Mouse (Mus musculus) heart, embryonic 11.5 days (tissue): Measurements from ENCODE around the gene Ehd1. TPM values are rescaled to one million over a fixed set of nuclear protein-coding genes. Genes with fewer than 3 reads are reported as not detected.

Experiments used
- ATAC-seq: fragments of 200-750 bp; cut with Nextera tagmentation; replicated peaks from 2 replicates; pipeline ENCODE4 v1.8.0; 2017; ENCODE audit warnings: moderate library complexity; ENCODE audit not compliant: insufficient number of reproducible peaks, low FRiP score, low TSS enrichment
- H3K27ac ChIP-seq: fragments of 300-500 bp; sonication (generic); 2 replicates; pipeline ENCODE4 v1.5.1; 2014; ENCODE audit warnings: mild to moderate bottlenecking, low read depth, low read length
- H3K27me3 ChIP-seq: fragments of 300-500 bp; sonication (generic); 2 replicates; pipeline ENCODE4 v1.6.1; 2014; ENCODE audit warnings: mild to moderate bottlenecking, low read length, mixed read lengths; ENCODE audit not compliant: control insufficient read depth, insufficient read depth
- H3K36me3 ChIP-seq: fragments of 300-500 bp; sonication (generic); 2 replicates; pipeline ENCODE4 v1.6.1; 2014; ENCODE audit warnings: mild to moderate bottlenecking, low read length, moderate library complexity, mixed read lengths; ENCODE audit not compliant: control insufficient read depth, insufficient read depth
- H3K4me1 ChIP-seq: fragments of 300-500 bp; sonication (generic); 2 replicates; pipeline ENCODE4 v1.6.1; 2014; ENCODE audit warnings: low read length; ENCODE audit not compliant: control insufficient read depth, insufficient read depth
- H3K4me2 ChIP-seq: fragments of 300-500 bp; sonication (generic); 2 replicates; pipeline ENCODE4 v1.6.1; 2014; ENCODE audit warnings: mild to moderate bottlenecking, moderate library complexity
- H3K4me3 ChIP-seq: fragments of 300-500 bp; sonication (generic); 2 replicates; pipeline ENCODE4 v1.5.1; 2014; ENCODE audit warnings: low read depth, low read length
- H3K9ac ChIP-seq: fragments of 300-500 bp; sonication (generic); 2 replicates; pipeline ENCODE4 v1.6.1; 2014; ENCODE audit warnings: mild to moderate bottlenecking, low read depth, low read length, moderate library complexity
- H3K9me3 ChIP-seq: fragments of 300-500 bp; sonication (generic); replicated peaks from 2 replicates; pipeline ENCODE4 v1.6.1; 2016; ENCODE audit warnings: low read length; ENCODE audit not compliant: control insufficient read depth
- WGBS: fragments of 180-500 bp; shearing (Covaris S2); extraction: QIAGEN DNeasy Blood & Tissue Kit; methylation state at CpG from one replicate; pipeline ENCODE4 v1.1.7; 2014; ENCODE audit not compliant: insufficient replicate concordance; 5-methylcytosine and 5-hydroxymethylcytosine counted together
- polyA plus RNA-seq: library from polyadenylated mRNA; unstranded; fragments of >200 nt; fragmentation: Nextera tagmentation; extraction: Ambion mirVana; gene quantifications from 2 replicates; pipeline ENCODE4 v1.2.1, GENCODE M21; 2014

Gene Ehd1
- polyA plus RNA-seq, 1 experiment from 2014 or later = 70.0 TPM

GRCm38 (mm10) chr19:6264200-6264599, 12.3 kb upstream of the Ehd1 start:
- Histone ChIP-seq H3K4me2 (no peak overlapping the region), H3K27ac (no peak overlapping the region), H3K9me3 (no peaks in the 10 kb centered on the region), H3K36me3 (peaks cover 22% of the 10 kb centered on the region), H3K9ac (peak overlapping the region; percentile 10; the same call in 1 of the 2 replicates), H3K4me3 (no peak overlapping the region), H3K27me3 (0 out of 2 replicates have a peak, but pooled peaks cover 3% of the 10 kb centered on the region), H3K4me1 (no peaks in the 10 kb centered on the region)
- 68% methylated on average over 9 of the region's 9 CpGs for WGBS
- no peak for ATAC-seq

DNA sequence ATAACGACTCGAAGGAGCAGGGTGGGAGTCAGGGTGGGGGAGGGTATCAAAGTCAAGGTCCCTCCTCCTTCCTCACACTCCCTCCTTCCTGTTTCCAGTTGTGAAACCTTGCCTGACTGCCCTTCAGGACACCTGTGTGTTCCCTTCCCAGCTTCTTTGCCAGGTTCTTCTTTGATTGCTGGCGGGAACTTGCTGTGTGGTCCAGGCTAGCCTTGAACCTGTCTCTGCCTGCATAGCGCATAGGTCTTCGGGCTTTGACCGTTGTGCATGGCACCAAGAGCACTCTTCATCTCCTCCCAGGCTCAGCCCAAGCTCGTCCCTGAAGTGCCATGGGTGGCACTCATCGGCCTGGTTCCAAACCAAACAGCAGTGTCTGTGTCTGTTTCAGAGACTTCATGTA, 11.6 kb upstream of the Ehd1 start:
- Histone ChIP-seq H3K27ac (no peak overlapping the region), H3K4me2 (no peak overlapping the region), H3K4me1 (no peaks in the 10 kb centered on the region), H3K4me3 (no peak overlapping the region), H3K27me3 (0 out of 2 replicates have a peak, but pooled peaks cover 3% of the 10 kb centered on the region), H3K9ac (no peak overlapping the region), H3K36me3 (peaks cover 18% of the 10 kb centered on the region), H3K9me3 (no peaks in the 10 kb centered on the region)
- WGBS = 82% methylated on average over 8 of the region's 8 CpGs
- ATAC-seq = no peak

DNA sequence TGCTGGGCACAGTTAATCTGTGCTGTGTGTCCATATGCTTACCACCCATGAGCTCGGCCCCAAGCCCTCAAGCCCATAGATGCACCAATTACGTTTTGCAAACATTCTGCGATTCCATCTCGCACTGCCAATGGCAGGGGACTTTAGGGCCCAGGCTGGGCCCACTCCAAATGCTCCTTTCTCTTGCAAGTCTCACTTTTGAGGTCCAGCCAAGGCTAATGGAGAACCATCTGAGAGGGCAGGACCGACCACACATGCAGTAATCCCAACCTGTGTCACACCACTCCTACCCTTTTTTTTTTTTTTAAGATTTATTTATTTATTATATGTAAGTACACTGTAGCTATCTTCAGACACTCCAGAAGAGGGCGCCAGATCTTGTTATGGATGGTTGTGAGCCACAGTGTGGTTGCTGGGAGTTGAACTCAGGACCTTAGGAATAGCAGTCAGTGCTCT, 10.8 kb upstream of the Ehd1 start:
- ATAC-seq = no peak

DNA sequence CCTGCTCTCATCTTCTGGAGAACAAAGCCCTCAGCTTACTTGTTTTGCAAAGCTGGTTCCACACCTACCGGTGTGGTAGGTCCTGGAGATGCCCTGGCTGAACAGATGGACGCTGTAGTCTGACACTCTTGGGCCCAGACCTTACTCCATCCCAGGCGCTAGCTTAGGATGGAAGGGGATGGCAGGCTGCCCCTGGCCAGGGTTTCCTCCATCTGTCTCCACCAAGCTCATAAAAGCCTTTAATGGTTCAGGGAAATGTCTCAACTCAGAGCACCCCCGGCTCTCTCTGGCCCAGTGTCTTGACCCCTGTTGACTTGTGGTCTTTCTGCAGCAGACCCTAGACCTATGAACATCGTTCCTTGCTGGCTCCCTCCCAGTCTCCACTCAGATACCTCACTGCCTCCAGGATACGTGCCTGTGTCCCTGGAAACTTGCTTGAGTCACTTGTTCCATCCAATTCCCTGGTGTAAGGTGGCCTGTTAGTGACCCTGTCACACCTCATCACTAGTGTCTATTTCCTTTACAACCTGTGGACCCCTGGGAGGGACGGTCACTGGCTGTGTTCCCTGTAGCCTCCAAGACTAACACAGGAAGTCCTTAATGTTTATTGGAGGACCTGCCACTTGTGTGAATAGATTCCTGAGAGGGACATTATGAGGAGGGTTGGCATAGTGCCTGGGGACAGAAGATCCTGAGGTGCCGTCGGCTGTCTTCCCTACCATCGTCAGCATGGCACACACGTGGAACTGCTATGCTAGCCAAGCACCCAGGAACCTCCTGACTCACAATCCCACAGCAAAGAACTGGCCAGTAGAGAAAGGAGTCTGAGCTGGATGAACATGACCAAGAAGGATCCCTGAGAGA, 9.0 kb upstream of the Ehd1 start:
- H3K27me3 ChIP-seq = 0 out of 2 replicates have a peak, but pooled peaks cover 3% of the 10 kb centered on the region
- WGBS = 59% methylated on average over 11 of the region's 11 CpGs
- H3K4me3 ChIP-seq = no peak overlapping the region
- H3K36me3 ChIP-seq = no peaks in the 10 kb centered on the region
- no peaks in the 10 kb centered on the region for H3K4me1 ChIP-seq
- no peaks in the 10 kb centered on the region for H3K9me3 ChIP-seq
- H3K9ac ChIP-seq = no peak overlapping the region
- no peak overlapping the region for H3K27ac ChIP-seq
- no peak for ATAC-seq
- H3K4me2 ChIP-seq = no peak overlapping the region

More for the DNA sequence above, 10.8 kb upstream of the Ehd1 start:
- Histone ChIP-seq H3K4me2 (no peak overlapping the region), H3K27me3 (0 out of 2 replicates have a peak, but pooled peaks cover 3% of the 10 kb centered on the region), H3K4me1 (no peaks in the 10 kb centered on the region), H3K4me3 (no peak overlapping the region), H3K36me3 (peaks cover 10% of the 10 kb centered on the region), H3K9ac (no peak overlapping the region), H3K9me3 (no peaks in the 10 kb centered on the region), H3K27ac (no peak overlapping the region)
- 57% methylated on average over 6 of the region's 6 CpGs for WGBS

DNA sequence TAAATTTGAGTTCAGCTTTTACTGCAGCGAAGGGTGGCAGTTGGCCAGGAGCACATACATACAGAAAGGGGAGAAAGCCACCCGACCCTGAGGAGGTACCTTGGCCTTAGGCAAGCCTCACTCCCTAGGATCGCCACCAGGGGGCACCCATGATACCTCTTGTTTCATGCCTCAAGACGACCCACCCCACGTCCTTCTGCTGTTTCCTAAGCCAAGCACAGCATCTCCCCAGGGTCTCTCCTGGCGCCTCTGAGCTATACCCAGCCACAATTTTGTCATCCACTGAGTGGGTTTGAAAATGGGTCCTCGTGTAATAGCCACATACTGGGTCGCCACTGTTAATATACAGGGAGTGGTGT, 8.4 kb upstream of the Ehd1 start:
- H3K9me3 ChIP-seq = no peaks in the 10 kb centered on the region
- H3K4me2 ChIP-seq = no peak overlapping the region
- no peak overlapping the region for H3K9ac ChIP-seq
- no peak overlapping the region for H3K4me3 ChIP-seq
- WGBS = 13% methylated on average over 8 of the region's 8 CpGs
- no peaks in the 10 kb centered on the region for H3K4me1 ChIP-seq
- H3K27me3 ChIP-seq = 0 out of 2 replicates have a peak, but pooled peaks cover 3% of the 10 kb centered on the region
- no peak; the same call in 1 of the 2 replicates for ATAC-seq
- H3K27ac ChIP-seq = no peak overlapping the region
- no peaks in the 10 kb centered on the region for H3K36me3 ChIP-seq

GRCm38 (mm10) chr19:6268670-6269132, 7.8 kb upstream of the Ehd1 start:
- 0 out of 2 replicates have a peak, but pooled peaks cover 3% of the 10 kb centered on the region for H3K27me3 ChIP-seq
- 78% methylated on average over 7 of the region's 7 CpGs for WGBS
- ATAC-seq = no peak

GRCm38 (mm10) chr19:6269798-6270475, 6.6 kb upstream of the Ehd1 start:
- Histone ChIP-seq H3K4me1 (no peaks in the 10 kb centered on the region), H3K4me3 (no peak overlapping the region), H3K27ac (no peak overlapping the region), H3K4me2 (no peak overlapping the region), H3K27me3 (0 out of 2 replicates have a peak, but pooled peaks cover 3% of the 10 kb centered on the region), H3K9me3 (no peaks in the 10 kb centered on the region), H3K9ac (no peak overlapping the region), H3K36me3 (no peaks in the 10 kb centered on the region)
- 86% methylated on average over 8 of the region's 8 CpGs for WGBS
- ATAC-seq = no peak

More at GRCm38 (mm10) chr19:6268670-6269132, 7.8 kb upstream of the Ehd1 start:
- Histone ChIP-seq H3K27ac (no peak overlapping the region), H3K4me2 (no peak overlapping the region), H3K36me3 (no peaks in the 10 kb centered on the region), H3K9ac (no peak overlapping the region), H3K9me3 (no peaks in the 10 kb centered on the region), H3K4me3 (no peak overlapping the region), H3K4me1 (no peaks in the 10 kb centered on the region)

- peak overlapping the region; percentile 36; the same call in 1 of the 2 replicates for H3K9ac ChIP-seq
- 0 out of 2 replicates have a peak, but pooled peaks cover 3% of the 10 kb centered on the region for H3K27me3 ChIP-seq
- H3K36me3 ChIP-seq = no peaks in the 10 kb centered on the region
- no peak overlapping the region for H3K27ac ChIP-seq
- H3K9me3 ChIP-seq = no peaks in the 10 kb centered on the region
- H3K4me1 ChIP-seq = peaks cover under 1% of the 10 kb centered on the region; the same call in 1 of the 2 replicates
- H3K4me2 ChIP-seq = no peak overlapping the region
- no peak for ATAC-seq
- WGBS = 44% methylated on average over 9 of the region's 9 CpGs
- no peak overlapping the region for H3K4me3 ChIP-seq
Observed at GRCm38 (mm10) chr19:6270661-6271060, 5.9 kb upstream of the Ehd1 start.
